Mouse (Mus musculus) liver, embryonic 14.5 days (tissue): Measurements from ENCODE around the gene Fbxl12.

ENCODE experiments used
- CTCF ChIP-seq: IDR thresholded peaks from 2 replicates; pipeline ENCODE4 v1.5.1; 2016; ENCODE audit warnings: antibody characterized with exemption, low read depth, control low read depth
- EP300 ChIP-seq: IDR thresholded peaks from 2 replicates; pipeline ENCODE4 v1.6.1; 2016; ENCODE audit warnings: antibody characterized with exemption, low read depth

DNA sequence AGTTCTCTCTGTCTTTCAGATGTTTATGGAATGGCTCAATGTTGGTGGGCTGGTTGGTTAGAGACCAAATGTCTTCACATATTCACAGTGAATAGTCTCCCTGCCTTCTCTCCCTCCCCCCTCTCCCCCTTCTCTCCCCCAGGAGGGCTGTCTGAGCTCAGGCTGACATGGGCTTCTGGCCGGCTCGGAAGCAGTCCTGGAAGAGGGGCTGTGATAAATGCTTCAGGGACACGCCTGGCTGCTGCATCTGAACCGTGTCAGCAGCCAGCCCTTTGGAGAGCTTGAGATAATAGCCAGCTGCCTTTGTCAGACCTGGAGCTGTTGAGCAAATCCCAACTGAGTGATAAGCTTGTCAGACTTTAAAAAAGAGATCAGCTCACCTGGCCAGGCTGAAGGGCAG lies 45.3 kb upstream of the Fbxl12 start:
- no peak for TF ChIP-seq CTCF
- TF ChIP-seq EP300: no peak
